Mouse (Mus musculus): Measurements from ENCODE around the gene Rab30. TPM values are rescaled to one million over a fixed set of nuclear protein-coding genes. Genes with fewer than 3 reads are reported as not detected.
A peak's percentile ranks its signal among the peaks of the same experiment; 100 is the strongest.

Rab30 gene
- total RNA-seq, 2 experiments from 2014 or later: 4.4 to 8.0 TPM

DNA sequence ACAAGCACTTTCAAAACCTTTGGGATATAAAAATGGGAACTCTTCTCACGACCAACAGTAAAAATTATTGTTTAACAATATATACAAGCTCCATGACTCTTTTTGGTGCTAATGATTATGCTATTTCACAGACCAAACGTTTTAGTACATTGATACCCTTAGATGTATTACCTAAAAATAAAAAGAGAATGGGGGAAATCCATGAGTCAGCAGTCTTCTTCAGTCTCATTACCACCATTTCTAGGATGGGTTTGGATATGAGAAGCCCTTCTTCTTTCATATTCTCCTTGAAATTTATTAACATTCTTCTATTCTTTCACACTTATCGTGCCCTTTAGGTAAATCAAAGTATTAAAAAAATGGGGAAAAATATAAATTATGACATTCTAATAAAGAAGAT lies 95.0 kb downstream of the Rab30 start:
- DNase-seq (ENCODE audit: low spot score in 2 of 2): no peak

DNA sequence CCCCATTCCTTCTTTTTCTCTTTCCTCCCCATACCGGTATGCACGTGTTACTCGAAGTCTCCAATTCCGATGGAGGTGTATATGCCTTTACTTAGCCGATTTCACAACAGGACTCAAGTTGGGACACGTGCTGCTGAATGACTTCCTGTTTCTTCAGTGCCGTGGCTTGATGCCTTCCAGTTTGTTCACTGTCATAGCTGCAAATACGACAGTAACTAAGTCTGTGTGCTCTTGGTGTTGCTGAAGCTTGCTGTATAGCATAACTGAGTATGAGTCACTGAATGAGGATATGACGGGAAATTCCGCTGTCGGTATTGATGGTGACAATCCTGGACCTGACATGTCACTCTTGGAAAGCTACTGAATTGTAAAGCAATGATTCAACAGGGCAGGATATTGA lies 95.8 kb downstream of the Rab30 start:
- no peak for DNase-seq (ENCODE audit: low spot score in 2 of 2)

DNA sequence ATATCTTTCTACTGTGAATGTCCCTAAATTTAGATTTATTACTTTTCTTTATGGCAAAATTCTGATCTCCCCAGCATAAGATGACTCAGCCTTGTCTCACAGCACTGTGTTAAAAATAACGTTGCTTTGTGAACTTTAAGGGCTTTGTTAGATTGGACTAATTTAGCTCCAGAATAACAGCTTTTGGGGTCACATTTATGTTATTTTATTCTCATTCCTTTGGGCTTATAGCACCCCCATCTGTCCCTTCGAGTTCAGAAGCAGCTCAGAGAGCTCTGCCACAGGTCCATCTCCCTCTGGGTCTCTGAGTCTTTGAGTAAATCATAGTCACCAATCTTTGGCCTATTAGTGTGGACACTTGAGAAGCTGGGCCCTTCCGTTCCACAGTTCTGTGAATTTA lies 96.5 kb downstream of the Rab30 start:
- no peak for DNase-seq (ENCODE audit: low spot score in 2 of 2)

DNA sequence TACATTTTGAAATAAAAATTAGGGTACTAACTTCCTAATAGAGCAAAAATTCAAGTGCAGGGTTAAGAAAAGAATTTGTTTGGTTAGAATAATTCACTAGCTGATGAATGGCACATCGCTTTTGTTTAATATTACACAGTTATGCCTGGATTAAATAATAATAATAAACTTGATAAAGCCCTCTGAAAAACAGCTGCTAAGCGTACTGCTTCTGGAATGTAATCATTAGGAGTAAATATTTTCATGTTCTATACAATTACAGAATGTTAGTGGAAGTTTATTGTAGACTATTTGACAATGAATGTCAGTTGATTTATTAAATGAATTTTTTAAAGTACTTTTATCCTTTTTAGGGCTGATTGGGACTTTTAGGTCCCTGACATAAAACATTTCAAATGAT lies 100.9 kb downstream of the Rab30 start:
- no peak for DNase-seq (ENCODE audit: low spot score in 2 of 2)

DNA sequence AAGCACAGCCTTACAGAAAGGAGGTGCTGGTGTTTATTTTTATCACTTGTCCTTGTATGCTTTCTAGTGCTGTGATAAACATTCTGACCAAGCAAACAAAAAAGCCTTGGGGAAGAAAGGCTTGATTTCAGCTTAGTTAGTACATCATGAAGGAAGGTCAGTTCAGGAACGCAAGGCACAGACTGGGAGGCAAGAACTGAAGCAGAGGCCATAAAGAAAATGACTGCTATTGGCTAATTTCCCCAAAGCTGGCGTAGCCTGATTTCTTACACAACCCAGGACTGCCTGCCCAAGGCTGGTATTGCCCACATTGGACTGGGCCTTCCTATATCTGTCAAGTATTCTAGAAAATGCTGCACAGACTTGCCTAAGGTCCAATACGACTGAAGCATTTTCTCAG lies 106.8 kb downstream of the Rab30 start:
- DNase-seq (ENCODE audit: low spot score in 2 of 2): no peak

DNA sequence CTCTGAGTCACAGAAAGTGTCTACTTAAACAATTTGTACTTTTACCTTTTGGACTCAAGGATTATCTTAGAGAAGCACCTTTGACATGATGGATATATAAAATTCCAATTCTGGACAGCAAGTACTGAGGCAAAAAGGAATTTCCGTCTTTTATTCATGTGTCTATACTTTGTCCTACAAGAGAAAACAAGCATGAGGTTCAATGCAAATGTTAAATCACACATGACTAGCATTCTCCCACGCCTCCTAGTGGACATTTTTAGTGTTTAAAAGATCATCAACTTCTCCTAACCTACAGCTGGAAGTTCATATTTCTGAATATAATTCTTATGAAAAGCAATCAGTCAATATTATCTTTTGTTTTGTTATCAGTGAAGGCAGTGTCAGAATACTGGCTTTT lies 125.1 kb downstream of the Rab30 start:
- DNase-seq (ENCODE audit: low spot score in 2 of 2): no peak

DNA sequence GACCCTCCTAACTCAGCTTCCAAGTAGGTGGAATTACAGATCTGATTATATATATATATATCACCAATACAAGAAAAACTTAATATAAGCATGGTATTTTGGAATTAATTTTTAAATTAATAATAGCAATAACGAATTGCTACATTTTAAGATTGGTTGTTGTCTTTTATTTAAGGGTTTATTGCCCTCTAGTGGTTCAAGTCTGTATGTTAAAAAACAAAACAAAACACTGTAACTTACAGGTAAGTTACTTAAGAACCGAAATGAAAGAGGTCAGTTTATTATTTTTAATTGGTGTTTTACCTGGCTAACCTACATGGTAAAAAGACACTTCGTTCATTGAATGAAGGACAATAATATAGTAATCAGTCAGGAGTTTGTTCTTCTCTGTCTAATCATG lies 128.8 kb downstream of the Rab30 start:
- no peak for DNase-seq (ENCODE audit: low spot score in 2 of 2)

DNA sequence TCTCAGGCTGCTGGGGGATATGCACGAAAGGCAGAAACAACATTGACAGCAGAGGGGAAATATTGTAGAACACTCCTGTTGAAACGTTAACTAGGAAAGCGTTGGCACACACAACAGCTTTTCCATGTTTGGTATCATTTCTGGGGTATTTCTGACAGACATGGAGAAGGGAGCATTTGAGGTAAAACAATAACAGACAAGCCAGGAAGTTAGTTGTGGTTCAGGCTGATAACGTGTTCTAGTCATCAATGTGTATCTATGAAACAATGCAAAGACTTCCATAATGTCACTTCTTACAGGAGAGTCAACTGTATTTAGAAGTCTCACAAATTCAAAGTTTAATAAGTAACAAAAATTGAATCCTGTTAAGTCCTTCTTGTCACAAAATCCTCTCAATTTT lies 130.2 kb downstream of the Rab30 start:
- DNase-seq (ENCODE audit: low spot score in 2 of 2): no peak

DNA sequence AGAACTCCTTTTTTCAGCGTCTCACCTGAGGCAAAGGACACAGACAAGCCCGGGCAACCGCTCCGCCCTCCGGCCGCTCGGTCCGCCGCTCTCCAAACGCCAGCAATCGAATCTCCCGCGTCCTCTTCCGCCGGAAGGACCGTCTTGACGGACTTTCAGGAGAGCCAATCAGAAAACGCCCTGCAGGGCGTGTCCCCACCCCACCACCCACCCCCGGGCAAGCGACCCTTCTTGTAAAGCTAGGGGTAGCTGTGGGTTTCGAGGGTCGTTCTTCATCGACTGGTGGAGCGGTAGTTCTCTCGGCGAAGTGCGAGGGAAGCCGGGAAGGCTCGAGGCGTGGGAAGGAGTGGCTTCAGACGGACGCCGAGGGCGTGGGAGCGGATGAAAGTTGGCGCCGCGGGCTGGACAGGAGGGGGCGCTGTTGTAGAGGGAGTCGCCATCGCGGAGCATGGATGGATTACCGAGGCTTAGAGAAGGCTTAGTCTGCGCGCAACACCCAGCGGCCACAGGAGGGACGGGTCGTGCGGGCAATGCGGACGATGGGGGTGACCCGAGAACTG lies 132.8 kb downstream of the Rab30 start, which contains the start of the genes Ddias and Prcp:
Ddias (minus strand) TSS at position 132 of the 560 bp plus-strand sequence.
Prcp (plus strand) TSS at position 355 of the 560 bp plus-strand sequence.
- DNase-seq (ENCODE audit: low spot score in 2 of 2): peak; percentile 94 to 95

DNA sequence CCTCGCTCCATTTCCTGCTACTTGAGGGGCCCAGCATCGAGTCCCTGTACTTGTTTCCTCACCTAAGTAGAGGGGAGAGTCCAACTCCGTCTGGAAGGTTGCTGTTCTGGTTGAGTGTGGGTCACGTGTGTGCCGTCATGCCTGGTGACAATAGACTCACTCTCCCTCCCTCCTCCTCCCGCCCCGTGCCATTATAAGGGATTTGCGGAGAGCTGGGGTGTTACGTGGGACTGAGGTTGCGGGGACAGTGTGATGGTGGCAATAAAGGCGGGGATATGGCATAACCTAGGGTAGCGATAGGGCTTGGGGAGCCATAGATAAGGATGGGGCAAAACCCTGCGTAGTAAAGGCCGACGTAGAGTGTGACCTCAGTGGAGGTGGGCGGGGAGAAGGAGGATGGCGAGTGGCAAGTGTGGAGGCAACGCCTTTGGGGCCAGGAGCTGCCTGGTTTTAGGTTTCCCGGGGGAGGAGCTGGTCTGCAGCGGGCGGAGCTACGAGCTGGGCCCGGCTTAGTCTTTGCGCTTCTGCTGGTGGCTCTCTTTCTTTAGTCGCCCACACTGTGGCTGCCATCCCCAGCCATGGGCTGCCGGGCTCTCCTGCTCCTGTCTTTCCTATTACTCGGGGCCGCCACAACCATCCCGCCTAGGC lies 133.5 kb downstream of the Rab30 start:
- DNase-seq (ENCODE audit: low spot score in 2 of 2): peak; percentile 76 to 79

DNA sequence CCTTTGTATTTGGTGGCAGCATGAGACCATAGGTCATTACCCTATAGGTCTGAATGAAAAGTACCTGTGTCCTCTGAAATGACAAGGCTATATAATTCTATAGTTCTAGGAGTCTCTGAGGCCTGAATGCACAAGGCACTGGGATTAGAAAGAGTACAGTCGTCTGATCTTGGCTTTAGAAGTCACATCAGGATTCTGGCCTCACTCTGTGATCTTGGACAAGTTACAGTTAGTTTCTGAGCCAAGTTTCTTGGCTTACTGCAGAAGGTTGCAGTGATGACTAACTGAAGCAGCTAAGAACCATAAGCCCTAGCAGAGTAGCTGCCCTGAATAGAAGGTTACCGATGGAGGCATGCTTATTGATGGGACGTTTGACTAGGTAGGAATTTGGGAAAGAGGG lies 134.7 kb downstream of the Rab30 start:
- DNase-seq (ENCODE audit: low spot score in 2 of 2): no peak

DNA sequence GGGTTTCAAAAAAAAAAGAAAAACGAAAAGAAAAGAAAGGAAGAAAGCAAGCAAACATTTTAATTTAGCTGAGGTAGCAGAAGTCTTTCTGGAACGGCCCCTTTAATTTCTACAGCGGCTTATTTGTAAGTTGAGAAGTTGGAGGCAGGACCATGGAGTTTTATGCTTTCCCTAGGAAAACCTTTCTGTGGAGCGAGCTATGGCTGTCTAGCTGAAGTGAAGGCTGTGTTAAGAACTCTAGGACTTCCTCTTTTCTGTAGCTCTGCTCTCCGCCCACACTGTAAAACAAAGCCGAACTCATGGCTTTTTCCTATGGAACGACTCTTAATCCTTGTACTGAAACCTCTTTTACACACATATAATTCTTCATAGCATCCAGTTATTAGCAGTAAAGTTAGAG lies 135.1 kb downstream of the Rab30 start:
- no peak for DNase-seq (ENCODE audit: low spot score in 2 of 2)

DNA sequence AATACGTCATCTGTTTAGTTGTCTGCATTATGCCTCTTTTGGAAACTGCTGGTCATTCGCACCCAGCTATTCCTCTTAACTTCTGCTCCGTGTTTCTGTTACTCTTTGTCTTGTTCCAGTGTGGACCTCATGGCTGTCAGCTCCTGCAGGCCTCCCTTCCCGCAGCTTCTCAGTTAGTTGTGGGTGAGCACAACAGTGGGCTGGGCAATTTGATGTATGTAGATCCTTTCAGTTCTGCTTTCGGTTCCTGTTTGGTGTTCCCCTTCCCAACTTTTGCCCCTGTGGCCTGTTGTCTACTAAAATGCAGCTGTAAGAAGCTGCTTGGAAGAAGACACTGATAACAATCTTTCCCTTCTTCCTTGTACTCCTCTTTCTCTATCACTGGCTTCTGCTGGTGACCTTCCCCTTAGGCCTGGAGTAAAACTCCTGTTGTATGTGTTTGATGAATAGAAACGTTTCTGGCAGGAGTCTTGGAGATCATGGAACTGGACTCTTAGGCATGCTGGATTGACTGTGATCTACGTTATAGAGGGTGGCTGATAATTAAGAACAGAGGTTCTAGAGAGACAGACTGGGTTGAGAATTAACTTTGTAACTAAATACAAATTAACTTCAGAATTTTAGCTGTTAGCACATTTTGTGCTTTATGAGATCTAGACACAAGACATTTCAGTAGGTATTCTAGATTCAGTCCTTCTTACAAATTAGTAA lies 137.3 kb downstream of the Rab30 start:
- DNase-seq (ENCODE audit: low spot score in 2 of 2): no peak

DNA sequence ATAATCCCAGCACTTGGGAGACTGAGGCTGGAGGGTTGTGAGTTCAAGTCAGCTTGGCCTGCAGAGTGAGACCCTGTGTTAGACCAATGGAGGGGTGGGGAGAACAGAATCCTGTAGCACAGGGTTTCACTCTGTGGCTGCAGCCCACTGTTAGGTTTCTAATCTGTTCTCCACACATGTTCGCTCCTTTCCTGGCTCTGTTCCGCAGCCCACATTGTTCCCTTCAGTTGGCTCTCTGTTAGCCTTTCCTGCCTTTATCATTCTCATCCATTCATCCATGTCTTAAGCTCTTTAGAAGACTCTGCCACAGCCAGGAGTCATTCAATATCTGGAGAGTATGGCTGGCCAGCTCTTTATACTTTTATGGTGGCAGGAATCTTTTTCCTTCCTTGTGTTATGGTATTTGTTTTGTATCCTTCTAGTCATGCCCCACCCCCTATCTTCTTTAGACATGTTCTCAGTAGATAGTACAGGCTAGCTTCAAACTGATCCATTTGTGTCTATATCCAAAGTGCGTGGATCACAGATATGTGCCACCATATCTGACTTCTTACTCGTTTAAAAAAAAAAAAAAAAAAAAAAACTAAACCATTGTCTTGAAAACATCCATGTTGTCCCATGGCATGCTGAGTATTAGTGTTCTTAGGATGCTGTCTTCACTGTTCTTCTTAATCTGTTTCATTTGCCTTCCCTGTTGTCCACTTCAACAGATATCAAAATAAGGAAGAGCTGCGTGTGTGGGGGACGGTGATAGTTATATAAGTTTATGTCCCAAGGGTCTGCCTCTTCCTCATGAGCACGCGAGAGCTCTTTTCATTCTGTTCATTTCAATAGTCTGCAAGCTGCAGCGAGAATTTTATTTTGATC lies 142.7 kb downstream of the Rab30 start:
- DNase-seq (ENCODE audit: low spot score in 2 of 2): no peak

DNA sequence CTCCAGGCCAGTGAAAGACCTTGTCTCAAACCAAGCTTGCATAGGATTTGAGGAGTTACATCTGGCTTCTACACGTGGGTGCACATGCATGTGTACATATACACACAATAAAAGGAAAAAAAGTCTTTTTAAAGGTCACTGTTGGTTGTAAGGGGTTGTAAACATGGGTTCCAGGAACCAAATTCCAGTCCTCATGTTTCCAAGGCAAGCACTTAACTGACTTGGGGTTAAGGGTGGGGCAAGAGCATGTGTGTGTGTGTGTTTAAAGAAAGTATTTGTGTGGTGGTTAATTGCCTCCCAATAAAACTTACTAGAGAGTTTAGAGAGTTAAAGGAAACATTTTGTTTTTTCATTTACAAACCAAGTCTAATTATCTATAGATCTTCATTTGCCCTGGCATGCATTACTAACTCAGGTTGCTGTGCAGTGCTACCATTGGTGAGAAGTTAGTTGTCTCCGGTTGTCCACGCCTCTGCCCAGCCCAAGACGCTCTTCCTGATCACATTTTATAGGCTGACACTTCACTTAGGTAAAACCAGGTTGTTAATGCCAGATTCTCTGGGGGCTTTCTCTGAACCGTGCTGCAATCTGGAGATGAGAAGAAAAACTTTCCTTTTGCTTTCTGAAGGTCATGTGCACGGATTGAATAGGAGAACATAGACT lies 143.7 kb downstream of the Rab30 start:
- no peak for DNase-seq (ENCODE audit: low spot score in 2 of 2)

DNA sequence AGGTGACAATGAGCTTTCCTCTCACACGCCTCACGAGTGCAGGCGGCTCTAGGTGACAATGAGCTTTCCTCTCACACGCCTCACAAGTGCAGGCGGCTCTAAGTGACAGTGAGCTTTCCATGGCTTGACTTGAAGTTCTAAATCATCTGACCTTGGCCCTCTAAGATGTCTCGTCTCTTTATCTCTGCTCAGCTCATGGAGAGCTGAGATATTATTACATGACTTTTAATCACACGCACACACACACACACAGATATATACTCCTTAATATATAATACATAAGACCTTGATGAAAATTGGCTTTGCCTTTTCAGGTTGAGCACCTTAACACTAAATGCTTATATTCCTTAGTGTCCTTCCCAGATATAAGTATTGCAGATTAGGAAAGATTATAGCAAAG lies 145.4 kb downstream of the Rab30 start:
- no peak for DNase-seq (ENCODE audit: low spot score in 2 of 2)

DNA sequence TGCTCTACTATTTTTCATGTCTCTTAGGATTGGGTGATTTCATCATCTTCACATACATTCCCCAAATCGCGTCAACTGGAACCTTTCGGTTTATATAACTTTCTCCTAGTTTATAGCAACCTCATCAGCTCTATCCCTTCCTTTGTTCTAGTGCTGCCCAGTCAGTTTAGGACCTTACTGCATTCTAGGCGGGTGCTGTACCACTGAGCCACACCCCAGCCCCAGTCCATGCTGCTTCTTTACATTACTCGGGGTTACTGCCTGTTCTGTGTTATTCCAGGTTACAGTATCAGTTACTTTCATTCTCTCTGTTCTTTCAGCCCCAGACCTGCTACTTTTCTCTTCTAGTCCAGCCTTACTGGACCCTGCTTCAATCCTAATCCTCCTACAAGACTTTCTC lies 145.8 kb downstream of the Rab30 start:
- no peak for DNase-seq (ENCODE audit: low spot score in 2 of 2)

DNA sequence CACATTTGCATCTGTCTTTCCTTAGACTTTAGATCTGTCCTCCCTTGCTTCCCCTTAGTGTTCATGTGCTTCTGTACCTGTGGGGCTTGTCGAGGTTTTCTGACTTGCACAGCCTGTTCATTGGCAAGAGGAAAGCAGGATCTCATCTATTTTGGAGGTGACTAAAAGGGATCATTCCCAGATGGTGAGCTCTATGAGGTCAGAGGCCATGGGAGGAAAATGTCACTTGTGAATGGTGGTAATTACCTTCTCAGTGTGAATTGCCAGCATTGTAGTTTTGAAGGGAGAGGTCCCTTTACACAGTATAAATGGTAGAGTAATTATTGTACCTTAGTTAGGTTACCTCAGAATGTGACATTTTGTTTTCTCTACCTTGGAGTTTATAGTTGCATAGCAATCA lies 148.8 kb downstream of the Rab30 start:
- no peak for DNase-seq (ENCODE audit: low spot score in 2 of 2)

DNA sequence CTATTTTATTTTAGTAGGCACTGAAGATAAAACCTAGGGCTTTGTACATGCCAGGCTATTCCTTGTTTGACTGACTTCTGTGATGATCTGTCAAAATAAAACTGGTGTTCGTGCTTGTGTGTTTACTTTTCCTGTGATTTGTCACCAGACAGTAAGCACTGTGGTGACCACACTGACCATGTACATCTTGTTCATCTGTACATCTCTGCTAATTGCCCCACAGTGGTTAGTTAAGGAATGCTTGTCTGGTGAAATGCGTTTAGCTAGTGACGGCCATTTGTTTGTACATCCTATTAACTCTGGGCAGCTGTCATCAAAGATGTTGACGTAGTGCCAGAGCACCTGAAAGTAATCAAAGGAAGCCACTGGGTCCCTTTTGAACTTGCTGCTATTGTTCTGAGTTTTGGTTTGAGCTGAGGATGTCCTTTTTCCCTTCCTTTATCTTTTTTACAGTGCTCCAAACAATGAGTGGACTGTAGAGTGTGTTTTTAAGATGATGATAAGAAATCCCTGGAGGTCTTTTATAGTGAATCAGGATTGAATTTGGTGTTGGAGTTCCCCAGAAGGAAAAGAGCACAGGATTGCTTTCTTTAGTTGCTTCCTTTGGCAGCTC lies 149.3 kb downstream of the Rab30 start:
- DNase-seq (ENCODE audit: low spot score in 2 of 2): no peak

DNA sequence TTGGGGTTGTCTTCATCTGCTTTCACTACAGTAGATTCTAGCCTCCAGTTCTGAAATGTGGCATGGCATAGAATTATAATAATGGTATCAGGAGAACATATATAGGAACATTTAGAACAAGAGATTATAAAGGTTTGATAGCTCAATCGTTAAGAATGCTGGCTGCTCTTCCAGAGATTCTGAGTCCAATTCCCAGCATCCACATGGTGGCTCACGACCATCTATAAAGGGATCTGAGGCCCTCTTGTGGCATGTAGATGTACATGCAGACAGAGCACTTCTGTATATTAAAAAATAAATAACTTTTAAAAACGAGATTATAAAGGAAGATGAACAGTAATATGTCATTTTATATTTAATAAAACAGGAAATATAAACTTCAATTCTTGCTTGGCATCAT lies 152.1 kb downstream of the Rab30 start:
- DNase-seq (ENCODE audit: low spot score in 2 of 2): no peak

Data from adrenal gland, adult 18-20 months (tissue).